Mouse (Mus musculus): ENCODE data around the gene Map10.

DNA sequence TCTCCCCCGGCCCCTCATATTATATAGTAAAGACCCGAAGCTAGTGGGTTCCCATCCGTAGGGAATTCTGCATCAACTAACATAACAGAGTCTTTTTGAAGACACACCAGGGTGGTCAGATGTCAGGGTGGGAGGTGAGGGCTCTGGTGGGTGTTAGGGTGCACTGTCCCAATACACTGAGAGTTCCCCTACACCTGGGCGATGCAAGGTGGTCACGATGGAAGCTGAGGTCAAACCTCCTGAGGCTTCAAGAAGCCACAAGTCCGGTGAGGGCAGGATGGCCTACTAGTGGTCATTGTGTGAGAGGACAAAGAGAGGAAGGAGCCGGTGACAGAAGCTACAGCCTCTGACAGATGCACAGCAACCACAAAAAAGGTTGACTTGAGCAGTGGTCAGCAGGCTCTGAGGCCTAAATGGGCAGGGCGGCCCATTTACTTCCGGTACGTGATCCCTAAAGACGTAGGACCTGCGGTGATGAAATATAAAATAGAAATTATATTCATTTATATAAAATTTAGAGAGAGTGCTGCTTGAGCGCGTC is 389 bp upstream of the Map10 start:
- TF ChIP-seq CTCF (IDR thresholded peaks at IDR 0.05; ENCODE audit: low read depth, low read length) (no peak), POLR2A (IDR thresholded peaks at IDR 0.05; ENCODE audit: insufficient read depth, low read length) (no peak)

Data from ES-Bruce4 (cell line).